Mouse (Mus musculus): ENCODE results near the gene Capn2.

The Capn2 gene

GRCm38 (mm10) chr1:182505291-182505690 lies 12.1 kb downstream of the Capn2 start:
- in situ Hi-C loops (cut with MboI, MseI), result loop anchor here (25.0 kb wide), 1 partner anchor 1532 kb away; the partner anchor contains the start of gene 1700056E22Rik

GRCm38 (mm10) chr1:182504223-182504622 lies 13.2 kb downstream of the Capn2 start:
- in situ Hi-C loops (cut with MboI, MseI), result loop anchor here (25.0 kb wide), 1 partner anchor 1533 kb away; the partner anchor contains the start of gene 1700056E22Rik

GRCm38 (mm10) chr1:182503206-182503900 lies 14.1 kb downstream of the Capn2 start:
- in situ Hi-C loops (cut with MboI, MseI), result loop anchor here (25.0 kb wide), 1 partner anchor 1534 kb away; the partner anchor contains the start of gene 1700056E22Rik

GRCm38 (mm10) chr1:182502491-182503050 lies 14.8 kb downstream of the Capn2 start:
- in situ Hi-C loops (cut with MboI, MseI), result loop anchor here (25.0 kb wide), 1 partner anchor 1535 kb away; the partner anchor contains the start of gene 1700056E22Rik

- in situ Hi-C loops (cut with MboI, MseI), result loop anchor here (25.0 kb wide), 1 partner anchor 1535 kb away; the partner anchor contains the start of gene 1700056E22Rik
Observed at GRCm38 (mm10) chr1:182501815-182502405, 15.5 kb downstream of the Capn2 start.

GRCm38 (mm10) chr1:182500843-182501242 lies 16.6 kb downstream of the Capn2 start:
- in situ Hi-C loops (cut with MboI, MseI), result loop anchor here (25.0 kb wide), 1 partner anchor 1536 kb away; the partner anchor contains the start of gene 1700056E22Rik

- in situ Hi-C loops (cut with MboI, MseI), result loop anchor here (25.0 kb wide), 1 partner anchor 1537 kb away; the partner anchor contains the start of gene 1700056E22Rik
Observed at GRCm38 (mm10) chr1:182500224-182500623, 17.2 kb downstream of the Capn2 start.

- in situ Hi-C loops (cut with MboI, MseI), result loop anchor here (25.0 kb wide), 1 partner anchor 1538 kb away; the partner anchor contains the start of gene 1700056E22Rik
Observed at GRCm38 (mm10) chr1:182499443-182500089, 17.8 kb downstream of the Capn2 start.

GRCm38 (mm10) chr1:182497736-182498135 lies 19.7 kb downstream of the Capn2 start:
- in situ Hi-C loops (cut with MboI, MseI), result no loop called here

GRCm38 (mm10) chr1:182496685-182497084 lies 20.7 kb downstream of the Capn2 start:
- in situ Hi-C loops (cut with MboI, MseI), result no loop called here

- in situ Hi-C loops (cut with MboI, MseI), result no loop called here
Observed at GRCm38 (mm10) chr1:182494285-182495145, 22.9 kb downstream of the Capn2 start.

GRCm38 (mm10) chr1:182491839-182492238 lies 25.6 kb downstream of the Capn2 start:
- in situ Hi-C loops (cut with MboI, MseI), result no loop called here

- in situ Hi-C loops (cut with MboI, MseI), result no loop called here
Observed at GRCm38 (mm10) chr1:182490568-182490967, 26.8 kb downstream of the Capn2 start.

GRCm38 (mm10) chr1:182489803-182490452 lies 27.5 kb downstream of the Capn2 start:
- in situ Hi-C loops (cut with MboI, MseI), result loop anchor here (5.0 kb wide), 1 partner anchor 47 kb away; no protein-coding TSS in a partner anchor

- in situ Hi-C loops (cut with MboI, MseI), result loop anchor here (5.0 kb wide), 1 partner anchor 49 kb away; no protein-coding TSS in a partner anchor
Observed at GRCm38 (mm10) chr1:182488503-182488902, 28.9 kb downstream of the Capn2 start.

- in situ Hi-C loops (cut with MboI, MseI), result no loop called here
Observed at GRCm38 (mm10) chr1:182483910-182484274, 33.5 kb downstream of the Capn2 start.

GRCm38 (mm10) chr1:182482991-182483909 lies 34.2 kb downstream of the Capn2 start:
- in situ Hi-C loops (cut with MboI, MseI), result no loop called here

- in situ Hi-C loops (cut with MboI, MseI), result no loop called here
Observed at GRCm38 (mm10) chr1:182481646-182482295, 35.6 kb downstream of the Capn2 start.
